Mouse (Mus musculus): ENCODE measurements around the gene 4930523C07Rik. TPM values are rescaled to one million over a fixed set of nuclear protein-coding genes. Genes with fewer than 3 reads are reported as not detected.

4930523C07Rik gene
- polyA plus RNA-seq (2012; ENCODE audit: insufficient read depth, insufficient read length, missing spikeins), result 8.8 and 9.3 TPM in 2 replicates

- H3K27ac ChIP-seq (ENCODE audit: insufficient read depth, low read depth, low read length), result no peak within 1 kb of the TSS
- no peak for TF ChIP-seq POLR2A (IDR thresholded peaks at IDR 0.05; ENCODE audit: borderline replicate concordance, low read depth, low read length)
- TF ChIP-seq CTCF (IDR thresholded peaks at IDR 0.05; ENCODE audit: low read depth, low read length), result no peak; the same call in 1 of the 2 replicates
Measured at GRCm38 (mm10) chr1:160044237-160045021, at the start of gene 4930523C07Rik. 4930523C07Rik (plus strand) TSS chr1:160044382.

GRCm38 (mm10) chr1:159997329-159997728, 46.9 kb upstream of the 4930523C07Rik start:
- peaks cover 17% of the 10 kb centered on the region for H3K4me1 ChIP-seq (ENCODE audit: control insufficient read depth, insufficient read depth, low read length)
- no peak overlapping the region for H3K4me3 ChIP-seq (ENCODE audit: insufficient read depth, low read length)
- no peak for TF ChIP-seq POLR2A (IDR thresholded peaks at IDR 0.05; ENCODE audit: borderline replicate concordance, low read depth, low read length)
- TF ChIP-seq CTCF (IDR thresholded peaks at IDR 0.05; ENCODE audit: low read depth, low read length), result no peak
- H3K27ac ChIP-seq (ENCODE audit: insufficient read depth, low read depth, low read length), result no peak overlapping the region

More at GRCm38 (mm10) chr1:160044237-160045021, at the start of gene 4930523C07Rik:
- Histone ChIP-seq H3K4me3 (ENCODE audit: insufficient read depth, low read length) (peak within 1 kb of the TSS; percentile 67), H3K4me1 (ENCODE audit: control insufficient read depth, insufficient read depth, low read length) (no peaks in the 10 kb centered on the region)

DNA sequence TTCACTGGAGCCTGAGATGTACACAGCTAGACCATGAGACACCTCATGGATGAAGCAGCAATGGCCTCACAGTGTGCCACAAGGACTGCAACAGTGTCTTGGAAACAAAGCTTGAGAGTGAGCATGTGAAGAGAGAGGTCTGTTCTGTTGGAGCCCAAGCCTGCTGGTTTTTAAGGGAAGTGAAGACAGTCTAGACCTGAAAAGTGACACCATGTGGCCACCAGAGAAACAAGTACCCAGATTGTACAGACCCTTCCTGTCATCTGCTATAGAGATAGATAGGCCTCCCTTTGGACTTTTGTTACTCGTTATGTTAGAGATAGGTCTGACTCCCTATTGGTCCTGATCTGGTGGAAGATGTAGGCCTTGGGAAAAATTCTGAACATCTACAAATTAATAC, 45.8 kb upstream of the 4930523C07Rik start:
- Histone ChIP-seq H3K27ac (ENCODE audit: insufficient read depth, low read depth, low read length) (no peak overlapping the region), H3K4me1 (ENCODE audit: control insufficient read depth, insufficient read depth, low read length) (peaks cover 17% of the 10 kb centered on the region), H3K4me3 (ENCODE audit: insufficient read depth, low read length) (no peak overlapping the region)

DNA sequence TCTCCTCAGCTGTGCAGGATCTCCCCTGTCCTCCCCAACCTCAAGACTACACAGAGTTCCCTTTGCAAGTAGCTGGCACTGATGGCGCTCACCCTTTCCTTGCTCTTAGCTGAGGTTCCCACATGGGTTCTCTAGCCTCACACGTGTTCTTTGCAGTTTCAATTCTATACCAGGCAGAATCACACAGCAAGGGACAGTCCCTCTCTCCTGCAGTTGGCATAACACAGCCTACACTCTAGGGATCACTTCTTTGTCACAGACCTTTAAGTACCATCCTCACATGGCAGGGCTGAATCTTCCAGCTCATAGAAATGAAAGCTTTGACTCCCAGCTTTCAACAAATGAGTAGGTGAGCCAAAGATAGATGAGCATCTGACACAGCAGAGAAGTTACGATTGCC, 45.0 kb upstream of the 4930523C07Rik start:
- Histone ChIP-seq H3K4me1 (ENCODE audit: control insufficient read depth, insufficient read depth, low read length) (peaks cover 17% of the 10 kb centered on the region), H3K27ac (ENCODE audit: insufficient read depth, low read depth, low read length) (no peak overlapping the region), H3K4me3 (ENCODE audit: insufficient read depth, low read length) (no peak overlapping the region)
- no peak for TF ChIP-seq POLR2A (IDR thresholded peaks at IDR 0.05; ENCODE audit: borderline replicate concordance, low read depth, low read length)
- TF ChIP-seq CTCF (IDR thresholded peaks at IDR 0.05; ENCODE audit: low read depth, low read length), result no peak

More for the DNA sequence above, 45.8 kb upstream of the 4930523C07Rik start:
- TF ChIP-seq CTCF (IDR thresholded peaks at IDR 0.05; ENCODE audit: low read depth, low read length), result no peak
- no peak for TF ChIP-seq POLR2A (IDR thresholded peaks at IDR 0.05; ENCODE audit: borderline replicate concordance, low read depth, low read length)

DNA sequence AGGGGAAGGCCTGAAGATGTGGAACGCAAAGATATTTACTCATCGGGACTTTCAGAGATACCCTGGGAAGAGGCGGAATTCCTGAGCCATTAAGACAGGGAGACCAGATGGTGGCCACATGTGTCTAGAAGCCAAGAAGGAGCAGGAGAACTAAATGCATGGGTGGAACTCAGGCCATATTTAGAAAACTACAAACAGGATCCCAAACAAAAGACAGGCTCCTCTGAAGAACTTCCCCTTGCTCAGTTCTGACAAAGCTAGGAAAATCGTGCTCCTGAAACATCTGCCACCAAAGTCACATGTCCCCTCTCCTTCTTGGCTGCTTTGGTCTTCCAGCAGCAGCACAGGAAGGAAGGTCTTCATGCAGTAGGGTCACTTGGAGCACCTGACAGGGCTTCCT, 38.9 kb upstream of the 4930523C07Rik start:
- no peak for TF ChIP-seq CTCF (IDR thresholded peaks at IDR 0.05; ENCODE audit: low read depth, low read length)
- TF ChIP-seq POLR2A (IDR thresholded peaks at IDR 0.05; ENCODE audit: borderline replicate concordance, low read depth, low read length), result no peak
- no peak overlapping the region for H3K27ac ChIP-seq (ENCODE audit: insufficient read depth, low read depth, low read length)
- H3K4me1 ChIP-seq (ENCODE audit: control insufficient read depth, insufficient read depth, low read length), result peaks cover 2% of the 10 kb centered on the region; the same call in 1 of the 2 replicates

DNA sequence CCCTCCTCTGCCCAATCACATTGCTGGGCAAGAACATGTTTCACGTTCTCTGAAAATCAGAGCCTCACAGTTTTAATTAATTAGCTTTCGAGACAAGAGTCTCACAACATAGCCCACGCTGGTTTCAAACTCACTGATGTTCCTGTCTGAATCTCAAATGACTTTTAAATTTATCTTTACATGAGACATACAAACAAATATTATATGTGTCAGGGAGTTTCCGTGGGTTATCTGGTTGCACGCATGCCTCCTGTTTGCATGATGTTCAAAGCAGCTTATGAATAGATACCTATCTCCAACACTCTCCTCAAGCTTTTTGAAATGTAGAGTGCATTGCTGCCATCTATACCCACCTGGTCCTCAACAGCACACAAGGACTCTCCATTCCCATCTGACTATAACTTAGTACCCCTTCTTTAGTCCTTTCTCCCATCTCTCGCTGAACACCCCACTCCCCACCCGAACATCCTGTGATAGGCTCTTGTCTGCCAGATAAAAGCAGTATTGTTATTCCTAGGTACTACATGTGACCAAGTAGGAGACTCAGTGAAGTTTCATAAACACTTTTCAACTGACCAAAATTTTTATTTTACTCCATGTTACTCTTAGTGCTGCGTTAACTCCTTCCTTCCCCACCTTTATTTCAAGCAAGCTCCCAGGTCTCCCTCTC, 37.1 kb upstream of the 4930523C07Rik start:
- Histone ChIP-seq H3K4me3 (ENCODE audit: insufficient read depth, low read length) (no peak overlapping the region), H3K27ac (ENCODE audit: insufficient read depth, low read depth, low read length) (no peak overlapping the region), H3K4me1 (ENCODE audit: control insufficient read depth, insufficient read depth, low read length) (no peaks in the 10 kb centered on the region)
- TF ChIP-seq POLR2A (IDR thresholded peaks at IDR 0.05; ENCODE audit: borderline replicate concordance, low read depth, low read length), result no peak
- TF ChIP-seq CTCF (IDR thresholded peaks at IDR 0.05; ENCODE audit: low read depth, low read length), result no peak

More for the DNA sequence above, 38.9 kb upstream of the 4930523C07Rik start:
- H3K4me3 ChIP-seq (ENCODE audit: insufficient read depth, low read length), result no peak overlapping the region

DNA sequence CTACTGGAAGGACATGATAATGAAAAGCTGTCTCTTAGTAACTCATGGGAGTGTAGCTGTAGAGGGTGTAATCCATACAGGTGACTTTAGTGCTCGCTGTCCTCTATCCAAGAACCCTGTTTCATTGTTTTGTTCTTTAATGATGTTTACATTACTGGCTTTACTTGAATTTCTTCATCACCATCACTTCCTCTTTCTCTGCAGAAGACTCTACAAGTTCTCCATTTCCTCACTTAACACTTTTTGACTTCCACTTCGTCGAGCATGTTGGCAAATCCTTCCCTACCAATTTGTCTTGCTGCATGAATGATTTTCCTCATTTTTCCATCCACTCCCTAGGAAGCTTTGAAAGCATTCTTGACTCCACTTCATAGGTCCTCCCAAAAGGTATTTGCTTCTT, 31.1 kb upstream of the 4930523C07Rik start:
- Histone ChIP-seq H3K27ac (ENCODE audit: insufficient read depth, low read depth, low read length) (peak overlapping the region; percentile 29; the same call in 1 of the 2 replicates), H3K4me3 (ENCODE audit: insufficient read depth, low read length) (no peak overlapping the region), H3K4me1 (ENCODE audit: control insufficient read depth, insufficient read depth, low read length) (peaks cover 8% of the 10 kb centered on the region)
- TF ChIP-seq CTCF (IDR thresholded peaks at IDR 0.05; ENCODE audit: low read depth, low read length) (no peak), POLR2A (IDR thresholded peaks at IDR 0.05; ENCODE audit: borderline replicate concordance, low read depth, low read length) (no peak)

GRCm38 (mm10) chr1:160024339-160024980, 19.7 kb upstream of the 4930523C07Rik start:
- TF ChIP-seq POLR2A (IDR thresholded peaks at IDR 0.05; ENCODE audit: borderline replicate concordance, low read depth, low read length), result no peak
- no peak for TF ChIP-seq CTCF (IDR thresholded peaks at IDR 0.05; ENCODE audit: low read depth, low read length)
- no peak overlapping the region for H3K27ac ChIP-seq (ENCODE audit: insufficient read depth, low read depth, low read length)
- no peak overlapping the region for H3K4me3 ChIP-seq (ENCODE audit: insufficient read depth, low read length)
- H3K4me1 ChIP-seq (ENCODE audit: control insufficient read depth, insufficient read depth, low read length), result 0 out of 2 replicates have a peak, but pooled peaks cover 2% of the 10 kb centered on the region

DNA sequence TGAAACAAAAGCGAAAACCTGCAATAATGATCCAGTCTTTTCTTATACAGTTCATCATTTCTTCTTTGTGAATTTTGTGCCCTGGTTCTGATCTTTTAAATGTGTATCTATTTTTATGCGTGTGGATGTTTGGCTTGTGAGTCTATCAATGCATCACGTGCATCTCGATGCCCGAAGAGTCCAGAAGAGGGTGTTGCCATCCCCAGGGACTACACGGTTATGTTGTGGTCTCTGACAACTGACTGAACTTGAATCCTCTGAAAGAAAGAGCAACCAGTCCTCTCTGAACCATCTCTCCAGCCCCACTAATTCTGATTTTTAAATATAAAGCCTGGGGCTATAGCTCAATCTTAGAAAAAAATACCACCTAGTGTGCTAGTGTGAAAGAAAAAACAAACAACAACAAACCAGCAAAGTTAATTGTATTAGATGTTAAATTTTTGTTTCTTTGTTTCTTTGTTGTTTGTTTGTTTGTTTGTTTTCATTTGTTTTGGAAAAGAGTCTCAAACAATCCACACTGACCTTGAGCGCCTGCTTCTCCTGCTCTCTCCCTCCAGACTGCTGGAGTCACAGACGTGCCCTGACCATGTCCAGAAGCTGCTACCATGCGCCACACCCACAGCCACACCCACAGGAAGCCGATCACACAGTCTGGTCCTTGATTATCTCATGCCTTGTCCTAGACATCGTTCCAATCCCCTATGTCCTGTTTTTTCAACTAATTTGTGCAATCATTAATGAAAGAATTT, 18.9 kb upstream of the 4930523C07Rik start:
- Histone ChIP-seq H3K4me3 (ENCODE audit: insufficient read depth, low read length) (no peak overlapping the region), H3K27ac (ENCODE audit: insufficient read depth, low read depth, low read length) (no peak overlapping the region)
- TF ChIP-seq CTCF (IDR thresholded peaks at IDR 0.05; ENCODE audit: low read depth, low read length), result no peak
- TF ChIP-seq POLR2A (IDR thresholded peaks at IDR 0.05; ENCODE audit: borderline replicate concordance, low read depth, low read length), result no peak

More for the DNA sequence above, 18.9 kb upstream of the 4930523C07Rik start:
- 0 out of 2 replicates have a peak, but pooled peaks cover 2% of the 10 kb centered on the region for H3K4me1 ChIP-seq (ENCODE audit: control insufficient read depth, insufficient read depth, low read length)
